Mouse (Mus musculus): ENCODE measurements around the gene Ltb4r1. TPM values are rescaled to one million over a fixed set of nuclear protein-coding genes. Genes with fewer than 3 reads are reported as not detected.
A peak's percentile ranks its signal among the peaks of the same experiment; 100 is the strongest.

Gene Ltb4r1
- polyA plus RNA-seq, 1 experiment from 2014 or later: 0.71 TPM

- 86% methylated on average over 15 of the region's 15 CpGs for WGBS
- Histone ChIP-seq H3K27ac (no peak overlapping the region), H3K4me3 (replicated peaks; ENCODE audit: low read depth, low read length) (no peak overlapping the region), H3K9me3 (replicated peaks; ENCODE audit: low read length) (no peaks in the 10 kb centered on the region), H3K36me3 (ENCODE audit: insufficient read depth, low read length) (no peaks in the 10 kb centered on the region), H3K9ac (ENCODE audit: low read depth, low read length) (no peak overlapping the region), H3K27me3 (ENCODE audit: insufficient read depth, low read length) (no peaks in the 10 kb centered on the region), H3K4me2 (ENCODE audit: low read length) (no peak overlapping the region), H3K4me1 (replicated peaks; ENCODE audit: insufficient read depth, low read length) (peaks cover 7% of the 10 kb centered on the region)
- TF ChIP-seq CTCF (IDR thresholded peaks at IDR 0.05; ENCODE audit: low read depth): no peak
- ATAC-seq (replicated peaks; ENCODE audit: low FRiP score, low read depth) (no peak), DNase-seq (ENCODE audit: low spot score) (no peak)
These were observed 12.9 kb downstream of the Ltb4r1 start for GRCm38 (mm10) chr14:55778686-55779085.

GRCm38 (mm10) chr14:55779656-55780055 lies 13.9 kb downstream of the Ltb4r1 start:
- Histone ChIP-seq H3K4me2 (ENCODE audit: low read length) (no peak overlapping the region), H3K4me1 (replicated peaks; ENCODE audit: insufficient read depth, low read length) (peaks cover 7% of the 10 kb centered on the region), H3K4me3 (replicated peaks; ENCODE audit: low read depth, low read length) (no peak overlapping the region), H3K36me3 (ENCODE audit: insufficient read depth, low read length) (no peaks in the 10 kb centered on the region), H3K9ac (ENCODE audit: low read depth, low read length) (no peak overlapping the region), H3K27me3 (ENCODE audit: insufficient read depth, low read length) (no peaks in the 10 kb centered on the region), H3K9me3 (replicated peaks; ENCODE audit: low read length) (no peaks in the 10 kb centered on the region), H3K27ac (no peak overlapping the region)
- ATAC-seq (replicated peaks; ENCODE audit: low FRiP score, low read depth): no peak
- TF ChIP-seq CTCF (IDR thresholded peaks at IDR 0.05; ENCODE audit: low read depth): no peak
- DNase-seq (ENCODE audit: low spot score): no peak
- WGBS: 60% methylated on average over 16 of the region's 16 CpGs

GRCm38 (mm10) chr14:55780736-55781135 lies 15.0 kb downstream of the Ltb4r1 start:
- Histone ChIP-seq H3K9ac (ENCODE audit: low read depth, low read length) (no peak overlapping the region), H3K36me3 (ENCODE audit: insufficient read depth, low read length) (no peaks in the 10 kb centered on the region), H3K4me3 (replicated peaks; ENCODE audit: low read depth, low read length) (no peak overlapping the region), H3K4me1 (replicated peaks; ENCODE audit: insufficient read depth, low read length) (peaks cover 7% of the 10 kb centered on the region), H3K27me3 (ENCODE audit: insufficient read depth, low read length) (no peaks in the 10 kb centered on the region), H3K27ac (no peak overlapping the region), H3K9me3 (replicated peaks; ENCODE audit: low read length) (no peaks in the 10 kb centered on the region), H3K4me2 (ENCODE audit: low read length) (no peak overlapping the region)
- 84% methylated on average over 11 of the region's 11 CpGs for WGBS
- ATAC-seq (replicated peaks; ENCODE audit: low FRiP score, low read depth) (no peak), DNase-seq (ENCODE audit: low spot score) (no peak)
- TF ChIP-seq CTCF (IDR thresholded peaks at IDR 0.05; ENCODE audit: low read depth): no peak

GRCm38 (mm10) chr14:55781310-55781709 lies 15.5 kb downstream of the Ltb4r1 start:
- Histone ChIP-seq H3K4me1 (replicated peaks; ENCODE audit: insufficient read depth, low read length) (peaks cover 7% of the 10 kb centered on the region), H3K9me3 (replicated peaks; ENCODE audit: low read length) (no peaks in the 10 kb centered on the region), H3K9ac (ENCODE audit: low read depth, low read length) (no peak overlapping the region), H3K27me3 (ENCODE audit: insufficient read depth, low read length) (no peaks in the 10 kb centered on the region), H3K36me3 (ENCODE audit: insufficient read depth, low read length) (no peaks in the 10 kb centered on the region), H3K4me2 (ENCODE audit: low read length) (peak overlapping the region; percentile 80), H3K27ac (no peak overlapping the region), H3K4me3 (replicated peaks; ENCODE audit: low read depth, low read length) (no peak overlapping the region)
- TF ChIP-seq CTCF (IDR thresholded peaks at IDR 0.05; ENCODE audit: low read depth): peak; percentile 99
- WGBS: 15% methylated on average over 14 of the region's 14 CpGs
- ATAC-seq (replicated peaks; ENCODE audit: low FRiP score, low read depth) (peak; percentile 64), DNase-seq (ENCODE audit: low spot score) (peak; percentile 94)

- WGBS: 44% methylated on average over 9 of the region's 9 CpGs
- Histone ChIP-seq H3K9me3 (replicated peaks; ENCODE audit: low read length) (no peaks in the 10 kb centered on the region), H3K36me3 (ENCODE audit: insufficient read depth, low read length) (no peaks in the 10 kb centered on the region), H3K4me1 (replicated peaks; ENCODE audit: insufficient read depth, low read length) (peaks cover 7% of the 10 kb centered on the region), H3K27ac (peak overlapping the region; percentile 65; the same call in 1 of the 2 replicates), H3K4me3 (replicated peaks; ENCODE audit: low read depth, low read length) (peak overlapping the region; percentile 44), H3K9ac (ENCODE audit: low read depth, low read length) (0 out of 2 replicates have a peak overlapping the region, but pooled peaks have one; percentile 5), H3K27me3 (ENCODE audit: insufficient read depth, low read length) (no peaks in the 10 kb centered on the region), H3K4me2 (ENCODE audit: low read length) (peak overlapping the region; percentile 80)
- ATAC-seq (replicated peaks; ENCODE audit: low FRiP score, low read depth): no peak
- TF ChIP-seq CTCF (IDR thresholded peaks at IDR 0.05; ENCODE audit: low read depth): no peak
- no peak for DNase-seq (ENCODE audit: low spot score)
These were observed 16.7 kb downstream of the Ltb4r1 start for GRCm38 (mm10) chr14:55782361-55782960.

- peak overlapping the region; percentile 75 for H3K27ac ChIP-seq
- peak; percentile 95 for DNase-seq (ENCODE audit: low spot score)
- ATAC-seq (replicated peaks; ENCODE audit: low FRiP score, low read depth): no peak; the same call in 1 of the 2 replicates
- peak overlapping the region; percentile 44 for H3K4me3 ChIP-seq (replicated peaks; ENCODE audit: low read depth, low read length)
- H3K9me3 ChIP-seq (replicated peaks; ENCODE audit: low read length): no peaks in the 10 kb centered on the region
- peak overlapping the region; percentile 52 for H3K9ac ChIP-seq (ENCODE audit: low read depth, low read length)
- peaks cover 14% of the 10 kb centered on the region for H3K4me1 ChIP-seq (replicated peaks; ENCODE audit: insufficient read depth, low read length)
- H3K27me3 ChIP-seq (ENCODE audit: insufficient read depth, low read length): no peaks in the 10 kb centered on the region
- TF ChIP-seq CTCF (IDR thresholded peaks at IDR 0.05; ENCODE audit: low read depth): no peak
- H3K4me2 ChIP-seq (ENCODE audit: low read length): peak overlapping the region; percentile 80
- H3K36me3 ChIP-seq (ENCODE audit: insufficient read depth, low read length): no peaks in the 10 kb centered on the region
- 3% methylated on average over 31 of the region's 31 CpGs for WGBS
These were observed 17.6 kb downstream of the Ltb4r1 start for GRCm38 (mm10) chr14:55783171-55783957.
